Mouse (Mus musculus) brain, embryonic 14.5 days (tissue): ENCODE data around the gene Slc26a3.

Experiments
- CTCF ChIP-seq: fragments of 200-500 bp; IDR thresholded peaks from 2 replicates; pipeline ENCODE4 v1.5.1; 2012; ENCODE audit warnings: inconsistent platforms, mild to moderate bottlenecking, moderate library complexity, borderline replicate concordance; ENCODE audit not compliant: insufficient read depth, insufficient read length; ENCODE audit errors: extremely low read depth
- POLR2A ChIP-seq: fragments of 200-500 bp; IDR thresholded peaks from 2 replicates; pipeline ENCODE4 v1.6.1; 2012; ENCODE audit warnings: mild to moderate bottlenecking, inconsistent platforms, borderline replicate concordance; ENCODE audit not compliant: poor library complexity, insufficient read depth, insufficient read length, severe bottlenecking; ENCODE audit errors: extremely low read depth

GRCm38 (mm10) chr12:31507718-31508364, 117.2 kb downstream of the Slc26a3 start:
- TF ChIP-seq CTCF (0 out of 2 replicates have a peak, but pooled peaks have one; percentile 28), POLR2A (no peak)
